Mouse (Mus musculus): Measurements from ENCODE around the gene Med31. TPM values are rescaled to one million over a fixed set of nuclear protein-coding genes. Genes with fewer than 3 reads are reported as not detected.
"Not testable (repeated sequence)": the region's sequence is repeated elsewhere in the genome, so short reads cannot be mapped to it uniquely, and the experiment has no call there.

Gene Med31
- total RNA-seq, 2 experiments from 2014 or later: 10.4 to 10.6 TPM

DNA sequence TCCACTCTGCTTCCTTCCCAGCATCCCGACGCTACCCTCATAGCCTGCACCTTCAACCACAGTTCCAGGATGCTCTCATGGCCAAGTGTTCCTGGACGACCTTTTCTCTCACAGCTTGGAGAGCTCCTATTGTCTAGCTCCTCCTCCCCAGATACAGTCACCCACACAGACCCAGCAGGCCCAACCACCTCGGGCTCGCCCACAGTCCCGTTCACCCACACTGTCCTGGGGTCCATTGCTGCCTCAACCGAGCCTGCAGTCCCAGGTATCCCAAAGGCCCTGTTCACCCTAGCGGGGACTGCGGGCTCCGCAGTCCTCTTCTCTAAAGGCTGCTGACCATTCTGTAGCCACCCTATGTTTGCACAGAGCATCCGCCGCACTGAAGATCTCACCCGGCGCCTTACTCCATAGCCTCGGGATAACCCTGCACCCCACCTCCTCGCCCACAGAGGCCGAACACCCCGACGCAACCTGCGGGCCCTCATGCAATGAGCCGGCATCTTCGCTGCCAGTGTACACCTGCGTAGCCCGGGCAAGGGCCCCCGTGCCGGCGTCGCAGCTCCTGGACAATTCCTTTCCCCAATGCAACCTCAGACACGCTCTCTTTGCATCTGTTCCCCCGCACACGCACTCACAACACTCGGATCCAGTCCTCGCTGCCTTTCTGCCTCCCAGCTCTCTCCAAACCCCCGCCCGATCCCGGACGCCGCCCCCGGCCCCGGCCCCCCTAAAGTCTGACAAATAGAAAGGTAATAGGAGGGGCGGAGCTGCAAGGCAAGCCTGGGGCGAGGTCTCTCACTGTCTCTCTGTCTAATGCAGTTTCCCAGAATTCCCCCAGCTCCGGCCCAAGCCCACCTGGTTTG, 8.8 kb downstream of the Med31 start, which contains the start of gene Gm43951:
Gene Gm43951 (minus strand): TSS at position 500 of the 863 bp plus-strand sequence.
- no peak for DNase-seq (ENCODE audit: low spot score)
- intact Hi-C loops (cut with DNase I): loop anchor here (5.0 kb wide), 1 partner anchor 154 kb away; no protein-coding TSS in a partner anchor

DNA sequence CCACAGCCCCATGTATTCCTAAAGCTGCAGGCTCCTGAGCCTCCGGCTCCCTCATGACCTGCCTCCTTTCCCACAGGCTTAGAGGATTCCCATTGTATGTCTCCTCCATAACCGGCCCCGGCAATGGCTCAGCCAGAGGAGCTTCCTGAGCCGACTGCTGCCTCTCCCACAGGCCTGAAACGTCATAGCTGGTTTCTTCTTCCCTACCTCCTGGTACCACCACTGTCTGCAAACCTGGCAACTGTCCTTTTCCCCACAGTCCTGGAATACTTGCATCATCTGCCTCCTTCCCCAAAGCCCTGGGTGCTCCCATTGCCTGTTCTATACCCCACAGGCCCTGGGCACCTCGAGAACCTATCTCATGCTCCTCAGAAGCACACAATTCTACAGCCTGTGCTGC, 10.1 kb downstream of the Med31 start:
- DNase-seq (ENCODE audit: low spot score): no peak
- intact Hi-C loops (cut with DNase I): loop anchor here (5.0 kb wide), 1 partner anchor 153 kb away; no protein-coding TSS in a partner anchor

DNA sequence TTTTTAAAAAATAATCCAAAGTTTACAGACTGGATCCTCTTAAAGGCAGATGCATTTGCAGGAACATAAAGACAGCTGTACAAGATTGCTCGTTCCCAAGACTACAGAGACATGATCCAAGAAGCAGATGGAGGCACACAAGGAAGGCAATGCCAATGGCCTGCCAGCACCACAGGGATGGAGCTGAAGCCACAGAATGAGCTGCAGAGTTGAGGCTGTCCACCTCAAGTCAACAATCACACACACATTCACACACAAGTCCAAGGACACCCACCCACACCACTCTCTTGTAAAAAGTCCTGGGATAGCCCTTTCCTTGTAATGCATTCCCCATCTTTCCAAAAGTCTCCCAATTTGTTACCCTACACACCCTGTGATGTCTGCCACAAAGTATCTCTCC, 12.0 kb downstream of the Med31 start:
- intact Hi-C loops (cut with DNase I): no loop called here
- no peak for DNase-seq (ENCODE audit: low spot score)

DNA sequence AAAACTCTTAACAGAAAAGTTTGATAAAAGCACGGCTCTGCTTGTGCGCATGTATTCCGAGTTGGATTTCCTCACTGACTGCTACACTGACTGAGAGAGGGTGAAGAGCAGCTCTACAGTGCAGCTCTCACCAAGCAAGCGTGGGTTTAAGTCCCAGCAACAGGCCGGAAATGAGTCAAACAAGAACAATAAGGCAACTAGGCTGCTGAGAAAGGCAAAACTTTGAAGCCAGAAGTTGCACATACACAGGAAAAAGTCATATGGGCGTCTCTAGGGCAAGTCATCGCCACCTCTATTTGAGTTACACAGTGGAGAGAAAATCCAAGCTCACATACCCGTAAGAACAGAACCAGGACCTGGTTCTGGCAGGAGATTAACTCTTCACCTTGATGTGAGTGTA, 18.9 kb downstream of the Med31 start:
- intact Hi-C loops (cut with DNase I): no loop called here
- DNase-seq (ENCODE audit: low spot score): no peak

DNA sequence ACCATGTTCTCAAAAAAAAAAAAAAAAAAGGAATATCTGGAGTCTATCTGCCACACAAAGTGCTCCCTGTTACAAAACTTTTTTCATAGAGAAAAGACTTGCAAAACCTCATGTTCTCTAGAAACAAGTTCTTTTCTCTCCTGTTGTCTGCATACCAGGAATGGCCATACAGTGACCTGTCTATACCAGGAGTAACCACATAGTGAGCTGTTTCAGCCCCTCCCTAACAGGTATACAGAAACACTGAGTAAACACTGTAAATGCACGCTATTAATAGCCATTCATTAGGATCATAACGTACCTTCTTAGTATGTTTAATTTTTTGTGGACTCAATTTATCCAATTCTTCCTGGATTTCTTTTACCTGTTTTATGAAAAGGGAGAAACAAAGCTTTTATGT, 21.1 kb downstream of the Med31 start:
- intact Hi-C loops (cut with DNase I): no loop called here
- DNase-seq (ENCODE audit: low spot score): no peak

DNA sequence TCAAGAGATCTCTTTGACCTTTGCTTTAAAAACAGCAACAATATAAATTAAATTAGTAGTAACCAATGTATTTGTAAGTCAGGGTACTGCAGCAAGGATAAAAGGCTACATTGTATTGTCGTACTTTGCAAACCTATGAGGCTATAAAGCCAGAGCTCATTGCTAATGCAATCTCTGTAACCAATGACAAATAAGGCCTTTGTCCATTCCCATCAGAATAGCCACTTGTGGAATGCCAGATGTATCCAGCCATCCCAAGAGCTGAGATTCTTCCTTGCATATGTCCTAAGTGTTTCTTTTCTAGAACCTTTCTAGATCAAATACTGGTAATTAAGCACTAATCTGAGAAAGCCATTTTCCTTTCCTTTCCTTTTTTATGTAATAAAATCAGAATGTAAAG, 24.5 kb downstream of the Med31 start:
- DNase-seq (ENCODE audit: low spot score): no peak
- intact Hi-C loops (cut with DNase I): no loop called here

DNA sequence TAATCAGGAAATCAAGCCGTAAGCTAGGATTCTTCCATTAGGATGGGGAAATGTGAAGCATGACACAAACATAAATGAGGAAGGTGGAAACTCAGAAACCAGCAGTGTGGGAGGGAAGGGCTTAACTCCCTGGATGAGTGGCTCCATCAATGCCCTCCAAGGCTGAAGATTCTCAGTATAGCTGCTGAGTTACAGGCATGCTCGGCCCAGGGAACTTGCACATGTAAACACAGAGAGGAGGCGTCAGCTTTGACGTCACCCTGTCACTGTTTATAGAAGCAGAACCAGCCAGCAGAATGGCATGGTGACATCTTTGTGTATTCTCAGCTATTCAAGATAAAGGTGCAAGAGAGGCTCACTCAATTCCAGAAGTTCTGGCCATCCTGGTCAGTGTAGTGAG, 31.1 kb downstream of the Med31 start:
- intact Hi-C loops (cut with DNase I): no loop called here
- no peak for DNase-seq (ENCODE audit: low spot score)

DNA sequence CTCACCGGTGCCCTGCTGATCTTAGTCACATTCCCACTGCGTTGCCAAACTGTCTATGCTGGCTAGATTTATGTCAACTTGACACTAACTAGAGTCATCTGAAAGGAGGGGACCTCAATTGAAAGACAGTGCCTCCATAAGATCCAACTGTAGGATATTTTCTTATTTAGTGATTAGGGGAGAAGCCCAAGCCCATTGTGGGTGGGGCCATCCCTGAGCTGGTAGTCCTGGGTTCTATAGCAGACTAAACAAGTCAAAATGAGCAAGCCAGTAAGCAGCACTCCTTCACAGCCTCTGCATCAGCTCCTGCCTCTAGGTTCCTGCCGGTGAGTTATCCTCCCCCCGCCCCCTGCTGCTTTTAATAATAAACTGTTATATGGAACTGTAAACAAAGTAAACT, 34.3 kb downstream of the Med31 start:
- DNase-seq (ENCODE audit: low spot score): no peak
- intact Hi-C loops (cut with DNase I): no loop called here

DNA sequence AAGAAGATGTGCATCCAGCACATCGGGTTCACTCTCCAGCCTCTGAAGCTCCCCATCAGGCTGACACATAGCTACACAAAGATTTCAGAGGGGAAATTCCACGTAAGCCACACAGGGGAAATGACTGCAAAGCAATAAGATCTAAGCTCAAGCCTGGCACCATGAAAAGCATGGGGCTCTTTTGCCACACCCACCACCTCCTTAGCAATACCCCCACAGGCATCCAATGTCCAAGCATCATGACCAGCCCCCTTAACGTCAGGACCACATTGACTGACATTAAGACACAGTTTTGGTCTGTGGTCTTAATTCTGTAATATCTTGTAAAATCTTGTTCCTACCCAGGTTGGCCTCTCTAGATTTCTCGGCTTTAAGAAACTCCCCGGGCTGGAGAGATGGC, 34.8 kb downstream of the Med31 start:
- no peak for DNase-seq (ENCODE audit: low spot score)
- intact Hi-C loops (cut with DNase I): no loop called here

DNA sequence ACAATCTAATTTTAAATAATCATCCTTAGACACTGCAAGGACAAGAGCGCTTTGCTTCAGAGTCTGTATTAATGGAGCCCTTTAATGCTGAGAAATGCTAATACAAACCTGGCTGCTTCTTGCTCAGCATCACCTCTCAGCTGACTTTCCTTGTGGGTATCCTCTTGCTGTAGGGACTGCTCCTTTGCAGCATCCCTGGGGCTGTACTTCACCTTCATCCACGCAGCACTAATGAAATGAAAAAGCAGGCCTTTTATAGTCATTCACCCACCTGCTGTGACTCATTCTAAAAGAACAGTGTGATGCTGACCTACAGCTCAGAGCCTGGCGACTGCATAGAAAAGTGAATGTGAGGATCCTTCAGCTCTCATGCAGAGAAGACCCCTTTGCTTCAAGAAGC, 38.8 kb downstream of the Med31 start:
- intact Hi-C loops (cut with DNase I): no loop called here
- DNase-seq (ENCODE audit: low spot score): no peak

DNA sequence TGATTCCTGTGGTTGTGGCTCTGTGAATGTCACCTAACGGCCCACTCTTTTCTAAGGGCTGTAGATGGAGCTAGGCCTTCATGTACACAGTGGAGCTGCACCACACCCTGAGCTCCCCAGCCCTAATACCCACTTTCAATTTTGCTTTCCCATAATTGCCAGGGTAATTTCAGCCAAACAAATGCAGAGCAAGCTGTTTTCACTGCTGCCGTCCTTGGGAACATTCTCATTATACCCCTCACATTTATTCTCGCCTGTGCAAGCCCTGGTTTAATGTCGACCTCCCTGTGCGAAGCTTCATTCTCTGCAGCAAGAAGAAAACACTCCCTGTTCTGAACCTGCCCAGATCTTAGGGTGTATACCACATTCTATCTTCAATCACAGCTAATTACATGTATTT, 39.4 kb downstream of the Med31 start:
- no peak for DNase-seq (ENCODE audit: low spot score)

DNA sequence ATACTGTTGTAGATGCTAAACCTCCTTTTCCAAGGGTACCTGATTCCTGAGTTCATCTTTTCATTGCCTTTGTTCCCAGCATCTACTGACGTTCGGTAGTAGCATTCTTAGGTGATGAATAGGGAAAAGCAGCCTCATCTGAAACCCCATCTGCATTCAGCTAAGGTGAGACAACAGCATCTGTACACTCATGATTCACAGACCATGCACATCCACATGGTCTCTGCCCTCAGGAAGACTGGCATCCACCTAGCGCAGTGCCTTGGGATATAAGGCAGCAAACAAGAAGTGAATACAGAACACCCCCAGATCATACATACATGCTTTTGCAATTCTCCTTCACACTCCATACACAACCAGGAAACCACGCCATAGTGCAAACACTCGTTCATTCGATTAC, 40.7 kb downstream of the Med31 start:
- DNase-seq (ENCODE audit: low spot score): no peak
- intact Hi-C loops (cut with DNase I): no loop called here

More for the DNA sequence above, 39.4 kb downstream of the Med31 start:
- intact Hi-C loops (cut with DNase I): no loop called here

DNA sequence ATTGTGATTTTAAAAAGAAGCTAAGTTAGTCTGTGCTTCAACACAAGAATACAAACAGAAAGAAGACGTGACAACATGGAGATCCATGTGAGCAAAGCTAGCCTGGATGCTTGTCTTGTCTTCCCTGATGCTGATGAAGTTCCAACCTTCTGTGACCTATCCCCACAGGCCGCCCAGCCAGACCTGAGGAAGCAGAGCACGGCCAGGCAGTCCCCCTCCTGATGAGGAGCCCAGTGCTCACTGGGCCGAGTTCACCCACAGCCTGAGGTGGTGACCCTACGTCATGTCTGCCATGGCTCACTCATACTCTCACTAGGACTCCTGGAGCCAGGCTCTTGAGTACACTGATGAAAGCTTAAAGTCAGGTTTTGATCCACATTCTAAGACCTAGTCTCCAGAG, 41.9 kb downstream of the Med31 start:
- no peak for DNase-seq (ENCODE audit: low spot score)
- intact Hi-C loops (cut with DNase I): no loop called here

DNA sequence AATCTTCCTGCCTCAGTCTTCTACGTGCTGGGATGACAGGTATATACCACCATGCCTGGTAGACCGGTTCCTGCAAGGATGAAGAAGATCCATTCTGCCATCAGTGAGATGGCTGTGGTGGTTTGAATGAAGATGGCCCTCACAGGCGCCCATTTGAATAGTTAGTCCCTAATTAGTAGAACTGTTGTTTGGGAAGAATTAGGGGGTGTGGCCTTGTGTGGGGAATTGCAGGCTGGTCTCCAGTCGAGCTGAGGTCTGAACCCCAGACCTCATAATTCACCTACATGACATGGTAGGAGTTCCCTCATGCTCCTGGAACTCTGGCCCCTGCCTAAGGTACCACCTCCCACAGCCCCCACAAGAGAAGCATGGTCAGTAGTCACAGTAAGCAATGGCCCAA, 43.5 kb downstream of the Med31 start:
- intact Hi-C loops (cut with DNase I): not testable (repeated sequence)

DNA sequence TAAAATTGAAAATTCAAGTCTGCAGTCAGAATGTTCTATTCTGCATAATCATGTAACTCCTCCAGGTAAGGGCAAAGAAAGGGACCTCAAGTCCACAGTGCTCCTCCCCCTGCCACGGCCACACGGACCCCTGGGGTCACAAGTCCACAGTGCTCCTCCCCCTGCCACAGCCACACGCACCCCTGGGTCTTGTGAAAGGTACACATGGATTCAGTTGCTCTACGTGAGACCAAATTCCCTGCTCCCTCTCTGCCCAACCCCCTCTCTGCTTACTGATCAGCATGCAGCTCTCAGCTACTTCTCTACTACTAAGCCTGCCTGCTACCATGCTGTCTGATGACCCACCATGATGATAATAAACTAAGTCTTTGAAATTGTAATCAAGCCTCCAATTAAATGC, 45.5 kb downstream of the Med31 start:
- no peak for DNase-seq (ENCODE audit: low spot score)
- intact Hi-C loops (cut with DNase I): no loop called here

More for the DNA sequence above, 43.5 kb downstream of the Med31 start:
- not testable (repeated sequence) for DNase-seq (ENCODE audit: low spot score)

DNA sequence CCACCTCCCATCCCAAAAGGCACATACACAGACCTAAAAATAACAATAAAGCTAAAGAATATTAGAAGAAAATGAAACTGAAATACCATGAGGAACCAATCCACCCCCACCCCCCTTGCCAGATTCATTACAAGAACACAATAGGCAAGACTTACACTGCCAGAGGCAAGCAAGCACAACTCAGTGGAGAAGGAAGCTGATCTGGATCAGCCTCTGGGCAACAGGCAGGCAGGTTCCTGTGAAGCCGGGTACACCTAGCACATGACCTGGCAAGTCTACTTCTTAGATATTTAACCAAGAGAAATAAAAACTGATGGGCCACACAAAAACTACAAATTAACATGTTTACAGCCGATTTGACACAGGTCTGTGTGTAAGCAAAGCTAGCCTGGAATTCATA, 52.2 kb downstream of the Med31 start:
- DNase-seq (ENCODE audit: low spot score): no peak
- intact Hi-C loops (cut with DNase I): no loop called here

Other genes starting within 250 kb of the Med31 start
- gene Aipl1, start 178.1 kb downstream of the Med31 start, total RNA-seq (2021): not detected
- gene Pimreg, start 173.6 kb downstream of the Med31 start, total RNA-seq (2021): 1 to 10 TPM; 1.0 to 2.6 TPM
- gene Pitpnm3, start 79.8 kb downstream of the Med31 start, total RNA-seq (2021): 1 to 10 TPM; 1.6 to 1.8 TPM
- gene Gm43951, start 8.8 kb downstream of the Med31 start, total RNA-seq (2021): under 1 TPM; 0.13 to 0.17 TPM
- 1 to 10 TPM; 2.5 to 3.3 TPM for gene 4933427D14Rik, start 8.1 kb downstream of the Med31 start, total RNA-seq (2021)
- 10 to 100 TPM; 36.8 to 38.6 TPM for gene Txndc17, start 8.0 kb downstream of the Med31 start, total RNA-seq (2021)
- not detected for gene Slc13a5, start 51.6 kb upstream of the Med31 start, total RNA-seq (2021)
- gene Xaf1, start 86.0 kb upstream of the Med31 start, total RNA-seq (2021): 10 to 100 TPM; 10.7 to 12.0 TPM
- not detected for gene Fbxo39, start 98.9 kb upstream of the Med31 start, total RNA-seq (2021)
- not detected for gene Tekt1, start 146.8 kb upstream of the Med31 start, total RNA-seq (2021)
- 10 to 100 TPM; 19.0 to 21.6 TPM for gene Smtnl2, start 196.1 kb upstream of the Med31 start, total RNA-seq (2021)
- under 1 TPM in 1 of 2 experiments, not detected in 1; 0.31 TPM for gene Ggt6, start 219.9 kb upstream of the Med31 start, total RNA-seq (2021)
- gene Mybbp1a, start 225.8 kb upstream of the Med31 start, total RNA-seq (2021): 10 to 100 TPM; 40.9 to 42.8 TPM

All from heart, postnatal 25 days (tissue).